ENCODE assay signal across 27 mouse cellular contexts in the genomic region with DNA sequence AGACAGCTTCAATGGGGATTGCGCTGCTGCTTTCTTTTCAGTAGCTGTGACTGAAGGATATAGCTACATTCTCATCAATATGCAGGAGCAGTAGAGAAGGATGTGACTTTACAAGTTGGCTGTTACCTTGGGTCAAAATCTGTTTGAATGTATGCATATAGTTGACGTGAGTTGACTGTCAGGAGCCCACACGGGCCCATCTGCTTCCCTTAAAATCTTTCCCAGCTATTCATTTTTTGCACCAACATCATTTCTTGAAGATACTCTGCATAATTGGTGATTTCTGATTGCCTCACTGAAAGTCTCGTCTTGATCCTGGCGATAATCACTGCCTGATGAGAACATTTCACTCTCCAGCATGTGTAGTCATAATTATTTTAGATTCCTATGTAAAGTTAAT.
A peak's percentile ranks its signal among the peaks of the same experiment; 100 is the strongest.
DNase-seq lines count a peak whose midpoint lies in the region; ATAC-seq lines count a peak whose summit lies in the region.
"Had no signal": no experiment of that assay in that cellular context is flagged by ENCODE, and none has a peak within 500 bp of the region (broad histone marks: within the 10 kb centered on the region; RNA-seq: fewer than 3 reads in every experiment).

No protein-coding gene starts in this region.

- no peak overlapping the region for H3K4me3 ChIP-seq in forebrain, embryonic 14.5 days (ENCODE audit: low read depth, low read length)
- no peak overlapping the region for H3K4me3 ChIP-seq in forebrain, embryonic 12.5 days (replicated peaks)
- H3K4me3 ChIP-seq in hindbrain, embryonic 14.5 days (replicated peaks; ENCODE audit: low read length), result no peak overlapping the region
- H3K4me3 ChIP-seq: embryonic facial prominence, embryonic 13.5 days; heart, adult 2 months; heart, embryonic 12.5 days; hindbrain, embryonic 13.5 days; limb, embryonic 13.5 days; lung, embryonic 15.5 days; midbrain, embryonic 12.5 days; myocyte; neural tube, embryonic 12.5 days had no signal

- no peaks in the 10 kb centered on the region for H3K36me3 ChIP-seq in forebrain, embryonic 14.5 days (ENCODE audit: control insufficient read depth, insufficient read depth, low read length)
- H3K36me3 ChIP-seq in forebrain, embryonic 12.5 days (replicated peaks), result no peaks in the 10 kb centered on the region
- H3K36me3 ChIP-seq in hindbrain, embryonic 14.5 days (replicated peaks; ENCODE audit: control insufficient read depth, insufficient read depth), result no peaks in the 10 kb centered on the region
- H3K36me3 ChIP-seq: embryonic facial prominence, embryonic 13.5 days; G1E; heart, embryonic 12.5 days; hindbrain, embryonic 13.5 days; limb, embryonic 13.5 days; lung, embryonic 15.5 days; midbrain, embryonic 12.5 days; neural tube, embryonic 12.5 days had no signal

- no peak overlapping the region for H3K4me2 ChIP-seq in forebrain, embryonic 14.5 days (ENCODE audit: low read length)
- H3K4me2 ChIP-seq in forebrain, embryonic 12.5 days, result no peak overlapping the region
- H3K4me2 ChIP-seq in hindbrain, embryonic 14.5 days (replicated peaks), result no peak overlapping the region
- H3K4me2 ChIP-seq: embryonic facial prominence, embryonic 13.5 days; heart, embryonic 12.5 days; hindbrain, embryonic 13.5 days; limb, embryonic 13.5 days; liver, embryonic 11.5 days; lung, embryonic 15.5 days; midbrain, embryonic 12.5 days; neural tube, embryonic 12.5 days had no signal

- no peak overlapping the region for H3K9ac ChIP-seq in forebrain, embryonic 14.5 days (ENCODE audit: low read length)
- no peak overlapping the region for H3K9ac ChIP-seq in forebrain, embryonic 12.5 days
- H3K9ac ChIP-seq in hindbrain, embryonic 14.5 days, result no peak overlapping the region
- H3K9ac ChIP-seq: embryonic facial prominence, embryonic 13.5 days; heart, embryonic 12.5 days; hindbrain, embryonic 13.5 days; limb, embryonic 13.5 days; lung, embryonic 15.5 days; midbrain, embryonic 12.5 days; neural tube, embryonic 12.5 days had no signal

- ATAC-seq in forebrain, embryonic 14.5 days, result no peak
- ATAC-seq in forebrain, embryonic 12.5 days (ENCODE audit: low FRiP score), result no peak
- ATAC-seq in hindbrain, embryonic 14.5 days (ENCODE audit: low FRiP score), result no peak

- peaks cover 6% of the 10 kb centered on the region; the same call in 1 of the 2 replicates for H3K4me1 ChIP-seq in forebrain, embryonic 14.5 days (ENCODE audit: control insufficient read depth, insufficient read depth, low read length)
- H3K4me1 ChIP-seq in forebrain, embryonic 12.5 days, result peaks cover 14% of the 10 kb centered on the region
- H3K4me1 ChIP-seq in hindbrain, embryonic 14.5 days (replicated peaks; ENCODE audit: control insufficient read depth, insufficient read depth, low read length), result peaks cover 11% of the 10 kb centered on the region; the same call in 1 of the 2 replicates
- H3K4me1 ChIP-seq: neural tube, embryonic 12.5 days had no signal

- intact Hi-C loops in left cerebral cortex, postnatal 25 days (cut with DNase I), result no loop called here
- intact Hi-C loops in left cerebral cortex, postnatal 10 days (cut with DNase I), result no loop called here

- no peaks in the 10 kb centered on the region for H3K27me3 ChIP-seq in forebrain, embryonic 14.5 days (replicated peaks; ENCODE audit: control insufficient read depth, insufficient read depth, low read length)
- no peaks in the 10 kb centered on the region for H3K27me3 ChIP-seq in forebrain, embryonic 12.5 days
- no peaks in the 10 kb centered on the region for H3K27me3 ChIP-seq in hindbrain, embryonic 14.5 days (ENCODE audit: control insufficient read depth, insufficient read depth, low read length)
- H3K27me3 ChIP-seq: embryonic facial prominence, embryonic 13.5 days; heart, embryonic 12.5 days; hindbrain, embryonic 13.5 days; lung, embryonic 15.5 days; midbrain, embryonic 12.5 days; neural tube, embryonic 12.5 days had no signal

- WGBS in forebrain, embryonic 14.5 days, result 29% methylated on average over 5 of the region's 5 CpGs
- WGBS in forebrain, embryonic 12.5 days, result 53% methylated on average over 5 of the region's 5 CpGs
- 49% methylated on average over 5 of the region's 5 CpGs for WGBS in hindbrain, embryonic 14.5 days

- no peaks in the 10 kb centered on the region for H3K9me3 ChIP-seq in forebrain, embryonic 14.5 days (replicated peaks; ENCODE audit: control insufficient read depth, low read length)
- no peaks in the 10 kb centered on the region for H3K9me3 ChIP-seq in forebrain, embryonic 12.5 days
- H3K9me3 ChIP-seq in hindbrain, embryonic 14.5 days (ENCODE audit: control insufficient read depth, low read length), result no peaks in the 10 kb centered on the region
- H3K9me3 ChIP-seq: embryonic facial prominence, embryonic 13.5 days; heart, embryonic 12.5 days; hindbrain, embryonic 13.5 days; limb, embryonic 13.5 days; lung, embryonic 15.5 days; midbrain, embryonic 12.5 days; neural tube, embryonic 12.5 days had no signal

- peak; percentile 33 for DNase-seq in forebrain, embryonic 14.5 days (ENCODE audit: low spot score)
- DNase-seq in left cerebral cortex, postnatal 25 days (ENCODE audit: low spot score in 2 of 2), result peak; percentile 11 to 44
- DNase-seq in left cerebral cortex, postnatal 10 days (ENCODE audit: extremely low spot score in 1 of 2, low spot score in 2 of 2), result no peak
- DNase-seq in right cerebral cortex, adult 2 months (ENCODE audit: low spot score in 2 of 2), result peak; percentile 3 to 5
- no peak for DNase-seq in right cerebral cortex, postnatal 4 days
- DNase-seq in hindbrain, embryonic 14.5 days (ENCODE audit: low spot score), result no peak
- DNase-seq: adrenal gland, adult 8-10 months; cerebellum, adult 11-12 months; cerebellum, postnatal 10 days; heart, adult 2 months; heart, postnatal 4 days; kidney, adult 11 months; kidney, postnatal 14 days; layer of hippocampus, adult 9-11 months; thymus, adult 18-20 months; thymus, postnatal 25 days had no signal

- H3K27ac ChIP-seq in forebrain, embryonic 14.5 days (ENCODE audit: low read depth, low read length), result no peak overlapping the region
- no peak overlapping the region for H3K27ac ChIP-seq in forebrain, embryonic 12.5 days
- H3K27ac ChIP-seq in hindbrain, embryonic 14.5 days, result no peak overlapping the region
- H3K27ac ChIP-seq: embryonic facial prominence, embryonic 13.5 days; heart, adult 2 months; hindbrain, embryonic 13.5 days; limb, embryonic 13.5 days; lung, embryonic 15.5 days; midbrain, embryonic 12.5 days; neural tube, embryonic 12.5 days had no signal

Comparison
In these comparisons a context has a peak if more than half of its experiments do, and no peak if none do; other contexts are left out.
1. DNase-seq: peak in forebrain, embryonic 14.5 days (single experiment), left cerebral cortex, postnatal 25 days (2 of 2) and right cerebral cortex, adult 2 months (2 of 2); none in left cerebral cortex, postnatal 10 days (0 of 2), right cerebral cortex, postnatal 4 days (single experiment) and hindbrain, embryonic 14.5 days (single experiment).